Mouse (Mus musculus) bone marrow macrophage, adult 2 months (primary cell): ENCODE measurements around the gene Sec62.

Experiments
- CTCF ChIP-seq: IDR thresholded peaks from 2 replicates; pipeline ENCODE4 v1.5.1; 2012; ENCODE audit warnings: low read depth, mild to moderate bottlenecking, low read length, moderate library complexity
- POLR2A ChIP-seq: IDR thresholded peaks from 2 replicates; pipeline ENCODE4 v1.6.1; 2012; ENCODE audit warnings: mild to moderate bottlenecking, low read depth, low read length, borderline replicate concordance

DNA sequence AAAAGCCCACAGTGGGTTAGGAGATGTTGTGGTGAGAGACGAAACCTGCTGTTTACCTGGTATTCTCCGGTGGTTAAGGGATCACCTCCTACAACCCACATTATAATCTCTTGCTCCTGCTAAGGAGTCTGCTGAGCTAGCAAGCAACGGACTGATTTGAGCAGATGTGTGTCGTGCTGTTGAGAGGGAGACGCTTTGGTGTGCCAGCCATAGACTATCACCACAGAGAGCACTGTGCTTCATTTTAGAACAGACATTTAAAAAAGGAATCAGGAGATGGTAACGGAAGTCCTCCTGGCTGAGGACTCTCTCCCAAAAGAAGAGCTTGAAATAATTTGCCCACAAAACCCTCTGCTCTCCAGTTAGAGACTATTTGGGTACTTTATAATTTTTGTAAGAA, 25.4 kb upstream of the Sec62 start:
- no peak for TF ChIP-seq POLR2A
- no peak for TF ChIP-seq CTCF
